Mouse (Mus musculus) CH12.LX (cell line): ENCODE measurements around the gene Ergic1. TPM values are rescaled to one million over a fixed set of nuclear protein-coding genes. Genes with fewer than 3 reads are reported as not detected.

ENCODE experiments used
- DNase-seq: peaks from one replicate; pipeline ENCODE4 v3.0.0-alpha.2; 2013; ENCODE audit errors: extremely low read depth
- H3K27ac ChIP-seq: 2 replicates; pipeline ENCODE4 v1.5.1; 2012; ENCODE audit warnings: low read depth, mild to moderate bottlenecking, control low read depth, moderate library complexity; ENCODE audit not compliant: insufficient read depth
- H3K27me3 ChIP-seq: replicated peaks from 2 replicates; pipeline ENCODE3; 2012; ENCODE audit warnings: inconsistent platforms
- H3K36me3 ChIP-seq, 2 experiments: replicated peaks in 1 of 2; 2 replicates each; pipeline versions ENCODE3 to v1.6.1; 2012; ENCODE audit warnings: inconsistent platforms in 1 of 2, low read length in 1 of 2, mild to moderate bottlenecking in 1 of 2, mixed read lengths in 1 of 2, moderate library complexity in 1 of 2; ENCODE audit not compliant: control insufficient read depth in 1 of 2, insufficient read depth in 1 of 2
- H3K4me1 ChIP-seq, 2 experiments: 2 replicates each; pipeline ENCODE4 v1.6.1; 2012; ENCODE audit warnings: inconsistent platforms in 1 of 2, moderate library complexity in 1 of 2; ENCODE audit not compliant: insufficient read depth in 2 of 2, control insufficient read depth in 1 of 2
- H3K4me2 ChIP-seq: 2 replicates; pipeline ENCODE4 v1.6.1; 2012; ENCODE audit warnings: low read depth, mild to moderate bottlenecking, control low read depth; ENCODE audit not compliant: poor library complexity, insufficient read depth, severe bottlenecking
- H3K4me3 ChIP-seq, 3 experiments: fragments of 150-350 bp in 1 of 3; sonication (generic) in 1 of 3; replicated peaks in 1 of 3; 2 replicates each; pipeline versions ENCODE3 to v1.5.1; 2011 to 2012; ENCODE audit warnings: low read depth in 2 of 3, low read length in 2 of 3, mild to moderate bottlenecking in 2 of 3, moderate library complexity in 2 of 3, control low read depth in 1 of 3, improper control_type of control experiment in 1 of 3, inconsistent platforms in 1 of 3, mixed read lengths in 1 of 3; ENCODE audit not compliant: poor library complexity in 1 of 3
- H3K79me2 ChIP-seq: replicated peaks from 2 replicates; pipeline ENCODE4 v1.6.1; 2012; ENCODE audit warnings: mild to moderate bottlenecking, moderate library complexity; ENCODE audit not compliant: control insufficient read depth, poor library complexity, insufficient read depth, severe bottlenecking; ENCODE audit errors: extremely low read depth
- H3K9ac ChIP-seq: 2 replicates; pipeline ENCODE4 v1.6.1; 2012; ENCODE audit warnings: low read depth, mild to moderate bottlenecking, control low read depth, moderate library complexity; ENCODE audit not compliant: insufficient read depth
- H3K9me3 ChIP-seq: replicated peaks from 2 replicates; pipeline ENCODE3; 2012; ENCODE audit warnings: low read length, inconsistent platforms, mixed read lengths
- BHLHE40 ChIP-seq: IDR thresholded peaks from 2 replicates; pipeline ENCODE4 v1.6.1; 2011; ENCODE audit warnings: mild to moderate bottlenecking, low read depth, low read length, improper control_type of control experiment
- CHD1 ChIP-seq: IDR thresholded peaks from 2 replicates; pipeline ENCODE4 v1.6.1; 2012; ENCODE audit warnings: low read depth, low read length, improper control_type of control experiment, inconsistent platforms
- E2F4 ChIP-seq: IDR thresholded peaks from 2 replicates; pipeline ENCODE4 v1.6.1; 2011; ENCODE audit warnings: low read depth, low read length, improper control_type of control experiment; ENCODE audit not compliant: insufficient replicate concordance
- EP300 ChIP-seq: IDR thresholded peaks from 2 replicates; pipeline ENCODE4 v1.6.1; 2011; ENCODE audit warnings: low read length, improper control_type of control experiment
- ETS1 ChIP-seq: conservative IDR thresholded peaks from 2 replicates; pipeline ENCODE4 v1.6.1; 2012; ENCODE audit warnings: low read depth, mild to moderate bottlenecking, inconsistent platforms, low read length, improper control_type of control experiment, moderate library complexity
- GABPA ChIP-seq: IDR thresholded peaks from 2 replicates; pipeline ENCODE4 v1.6.1; 2012; ENCODE audit warnings: low read depth, low read length, improper control_type of control experiment, inconsistent platforms; ENCODE audit not compliant: insufficient replicate concordance
- HCFC1 ChIP-seq: IDR thresholded peaks from 2 replicates; pipeline ENCODE4 v1.6.1; 2012; ENCODE audit warnings: low read depth, mild to moderate bottlenecking, inconsistent platforms, low read length, improper control_type of control experiment
- MAZ ChIP-seq: IDR thresholded peaks from 2 replicates; pipeline ENCODE4 v1.6.1; 2012; ENCODE audit warnings: low read depth, mild to moderate bottlenecking, inconsistent platforms, low read length, improper control_type of control experiment, moderate library complexity
- MEF2A ChIP-seq: IDR thresholded peaks from 2 replicates; pipeline ENCODE4 v1.6.1; 2014; ENCODE audit warnings: low read depth, mild to moderate bottlenecking, inconsistent platforms, low read length, improper control_type of control experiment, borderline replicate concordance
- NRF1 ChIP-seq: IDR thresholded peaks from 2 replicates; pipeline ENCODE4 v1.6.1; 2014; ENCODE audit warnings: low read depth, mild to moderate bottlenecking, inconsistent platforms, low read length, improper control_type of control experiment, moderate library complexity
- PAX5 ChIP-seq: IDR thresholded peaks from 2 replicates; pipeline ENCODE4 v1.6.1; 2012; ENCODE audit warnings: low read length, inconsistent platforms, mixed read lengths
- POLR2A ChIP-seq: IDR thresholded peaks from 2 replicates; pipeline ENCODE4 v1.6.1; 2011; ENCODE audit warnings: low read depth, mild to moderate bottlenecking, improper control_type of control experiment, low read length
- POLR2AphosphoS2 ChIP-seq: IDR thresholded peaks from 2 replicates; pipeline ENCODE4 v1.6.1; 2011; ENCODE audit warnings: low read depth, low read length, improper control_type of control experiment
- RAD21 ChIP-seq: IDR thresholded peaks from 2 replicates; pipeline ENCODE4 v1.6.1; 2011; ENCODE audit warnings: low read depth, mild to moderate bottlenecking, low read length, improper control_type of control experiment, moderate library complexity
- RCOR1 ChIP-seq: conservative IDR thresholded peaks from 2 replicates; pipeline ENCODE4 v1.6.1; 2012; ENCODE audit warnings: low read depth, mild to moderate bottlenecking, inconsistent platforms, low read length, improper control_type of control experiment
- SIN3A ChIP-seq: IDR thresholded peaks from 2 replicates; pipeline ENCODE4 v1.6.1; 2012; ENCODE audit warnings: low read length, improper control_type of control experiment, inconsistent platforms
- SMC3 ChIP-seq: IDR thresholded peaks from 2 replicates; pipeline ENCODE4 v1.6.1; 2011; ENCODE audit warnings: low read depth, low read length, improper control_type of control experiment
- TBP ChIP-seq: conservative IDR thresholded peaks from 2 replicates; pipeline ENCODE4 v1.6.1; 2011; ENCODE audit warnings: low read depth, low read length, improper control_type of control experiment
- TCF12 ChIP-seq: IDR thresholded peaks from 2 replicates; pipeline ENCODE4 v1.6.1; 2014; ENCODE audit warnings: low read depth, mild to moderate bottlenecking, inconsistent platforms, low read length, improper control_type of control experiment
- USF1 ChIP-seq: IDR thresholded peaks from 2 replicates; pipeline ENCODE4 v1.6.1; 2014; ENCODE audit warnings: low read depth, mild to moderate bottlenecking, inconsistent platforms, low read length, improper control_type of control experiment
- USF2 ChIP-seq: conservative IDR thresholded peaks from 2 replicates; pipeline ENCODE4 v1.6.1; 2011; ENCODE audit warnings: low read depth, low read length, improper control_type of control experiment
- ZC3H11A ChIP-seq: IDR thresholded peaks from 2 replicates; pipeline ENCODE4 v1.6.1; 2012; ENCODE audit warnings: low read depth, mild to moderate bottlenecking, inconsistent platforms, low read length, improper control_type of control experiment
- ZKSCAN1 ChIP-seq: IDR thresholded peaks from 2 replicates; pipeline ENCODE4 v1.6.1; 2012; ENCODE audit warnings: low read depth, inconsistent platforms, low read length, improper control_type of control experiment, borderline replicate concordance
- dilution Hi-C: fragments of 300-500 bp; cut with MboI; formaldehyde crosslinking; loops from 2 replicates; pipeline ENCODE4 v1.14.3; 2020; ENCODE audit warnings: low sequenced_read_pairs; ENCODE audit not compliant: extremely low pct_unique_long_range_greater_than_20kb, extremely low pct_ligation_motif_present
- in situ Hi-C: fragments of 300-500 bp; cut with MboI; formaldehyde crosslinking; loops from 3 replicates; pipeline ENCODE4 v1.14.3; 2019; ENCODE audit warnings: low sequenced_read_pairs, low pct_ligation_motif_present, low pct_unique_long_range_greater_than_20kb, mixed read lengths
- polyA plus RNA-seq: library from polyadenylated mRNA; unstranded; fragments of >175 nt; gene quantifications from 2 replicates; pipeline ENCODE4 v1.2.1, GENCODE M21; 2012; ENCODE audit warnings: low read depth; ENCODE audit not compliant: insufficient read length
- total RNA-seq, 2 experiments: library from RNA; depleted of rRNA; stranded (reverse); fragments of 300-350 nt in 1 of 2; fragments of >200 nt in 1 of 2; gene quantifications; 2 replicates each; pipeline ENCODE4 v1.2.3; 2012 to 2014

The Ergic1 gene
- total and polyA plus RNA-seq, 3 experiments, result 93.5 to 142 (median 131) TPM

DNA sequence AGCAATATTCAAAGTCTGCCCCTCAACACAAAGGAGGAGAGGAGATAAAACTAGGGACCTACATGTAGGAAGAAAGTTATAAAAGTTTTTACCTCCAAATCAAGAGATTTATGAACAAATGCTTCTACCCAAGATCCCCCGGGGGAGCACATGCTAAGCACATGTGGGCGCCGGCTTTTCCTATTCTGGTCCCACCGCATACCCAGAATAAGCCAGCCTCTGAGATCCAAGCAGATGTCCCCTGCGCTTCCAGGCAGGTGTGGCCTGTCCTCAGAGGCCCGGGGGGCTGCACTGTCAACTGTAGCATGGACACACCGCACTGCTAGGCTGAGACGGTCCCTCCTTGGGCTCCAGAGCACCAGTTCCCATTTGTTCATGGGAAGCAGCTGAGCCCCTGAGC lies 82.2 kb downstream of the Ergic1 start:
- Histone ChIP-seq H3K9ac (no peak overlapping the region), H3K9me3 (no peaks in the 10 kb centered on the region), H3K4me3 (no peak overlapping the region), H3K27me3 (no peaks in the 10 kb centered on the region), H3K79me2 (no peaks in the 10 kb centered on the region), H3K27ac (no peak overlapping the region), H3K4me2 (no peak overlapping the region), H3K4me1 (no peaks in the 10 kb centered on the region), H3K36me3 (peaks cover 89 to 98% of the 10 kb centered on the region in 2 experiments)
- dilution Hi-C loops (no loop called here), in situ Hi-C loops (loop anchor here (5.0 to 25.0 kb wide), 2 partner anchors 166 to 356 kb away; no protein-coding TSS in a partner anchor)
- DNase-seq, result no peak
- no peak for TF ChIP-seq SMC3
- no peak for TF ChIP-seq POLR2A
- no peak for TF ChIP-seq HCFC1
- no peak for TF ChIP-seq ZC3H11A
- no peak for TF ChIP-seq TCF12
- no peak for TF ChIP-seq PAX5
- TF ChIP-seq USF2, result no peak
- TF ChIP-seq POLR2AphosphoS2, result no peak
- TF ChIP-seq CHD1, result no peak
- TF ChIP-seq USF1, result no peak
- TF ChIP-seq ETS1, result no peak
- TF ChIP-seq SIN3A, result no peak

DNA sequence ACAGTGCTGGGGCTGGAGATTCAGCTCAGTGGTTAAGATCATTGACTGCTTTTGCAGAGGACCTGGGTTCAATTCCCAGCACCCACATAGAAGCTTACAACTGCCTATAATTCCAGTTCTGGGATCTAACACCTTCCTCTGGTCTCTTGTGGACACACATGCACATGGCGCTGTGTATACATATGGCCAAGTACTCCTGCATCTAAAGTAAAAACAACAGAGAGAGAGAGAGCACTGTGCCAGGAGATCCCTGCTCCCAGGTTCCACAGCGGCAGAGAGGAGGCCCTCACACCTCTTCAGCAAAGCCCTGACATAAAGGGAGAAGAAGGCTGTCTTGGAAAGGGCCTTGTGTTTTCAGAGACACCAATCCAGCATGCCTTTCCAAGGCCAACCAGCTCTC lies 82.7 kb downstream of the Ergic1 start:
- dilution Hi-C loops, result no loop called here
- Histone ChIP-seq H3K9ac (no peak overlapping the region), H3K4me1 (no peaks in the 10 kb centered on the region), H3K9me3 (no peaks in the 10 kb centered on the region), H3K36me3 (peaks cover 86 to 98% of the 10 kb centered on the region in 2 experiments), H3K27ac (no peak overlapping the region), H3K27me3 (no peaks in the 10 kb centered on the region), H3K4me2 (no peak overlapping the region), H3K4me3 (no peak overlapping the region), H3K79me2 (no peaks in the 10 kb centered on the region)
- in situ Hi-C loops, result loop anchor here (5.0 to 25.0 kb wide), 2 partner anchors 167 to 357 kb away; no protein-coding TSS in a partner anchor
- DNase-seq, result no peak
- TF ChIP-seq POLR2A (no peak), RCOR1 (no peak), ZKSCAN1 (no peak), MEF2A (no peak), BHLHE40 (no peak), RAD21 (no peak), TBP (no peak), EP300 (no peak), E2F4 (no peak), NRF1 (no peak), MAZ (no peak), GABPA (no peak), POLR2AphosphoS2 (no peak)
